In genomic region chr5:66168462-66169098, GRCm38 (mm10) we compare ENCODE assay signal across 28 mouse cellular contexts. TPM values are rescaled to one million over a fixed set of nuclear protein-coding genes. Genes with fewer than 3 reads are reported as not detected.
DNase-seq lines count a peak whose midpoint lies in the region; ATAC-seq and TF ChIP-seq lines count a peak whose summit lies in the region.
"Had no signal": no experiment of that assay in that cellular context is flagged by ENCODE, and none has a peak within 500 bp of the region (broad histone marks: within the 10 kb centered on the region; RNA-seq: fewer than 3 reads in every experiment).

No protein-coding gene starts in this region.

- ATAC-seq in frontal cortex, adult (ENCODE audit: low TSS enrichment): peak; percentile 46
- no peak for ATAC-seq in kidney, embryonic 16.5 days (ENCODE audit: low FRiP score, low TSS enrichment)
- ATAC-seq: forebrain, embryonic 13.5 days; forebrain, embryonic 16.5 days; hindbrain, postnatal 0 days; intestine, postnatal 0 days; Patski had no signal

- 88% methylated on average over 8 of the region's 8 CpGs for WGBS in kidney, embryonic 16.5 days

- H3K27ac ChIP-seq in CH12.LX (ENCODE audit: insufficient read depth, low read depth): peak overlapping the region; percentile 31; the same call in 1 of the 2 replicates
- H3K27ac ChIP-seq in kidney, embryonic 16.5 days (ENCODE audit: low read length): no peak overlapping the region
- H3K27ac ChIP-seq: forebrain, embryonic 10.5 days; forebrain, embryonic 13.5 days; heart, embryonic 10.5 days; heart, embryonic 13.5 days; hindbrain, embryonic 14.5 days; hindbrain, postnatal 0 days had no signal

- TF ChIP-seq RAD21 in CH12.LX (IDR thresholded peaks at IDR 0.05; ENCODE audit: low read depth, low read length): no peak

- no peak overlapping the region for H3K4me3 ChIP-seq in CH12.LX (replicated peaks in 1 of 3; ENCODE audit: low read depth in 2 of 3, low read length in 2 of 3, poor library complexity in 1 of 3)
- H3K4me3 ChIP-seq in kidney, embryonic 16.5 days (ENCODE audit: low read length): no peak overlapping the region
- H3K4me3 ChIP-seq: forebrain, embryonic 10.5 days; forebrain, embryonic 13.5 days; heart, embryonic 10.5 days; heart, embryonic 13.5 days had no signal

- dilution Hi-C loops in CH12.LX (cut with MboI; ENCODE audit: extremely low pct_ligation_motif_present, extremely low pct_unique_long_range_greater_than_20kb, low sequenced_read_pairs): no loop called here

- H3K36me3 ChIP-seq in CH12.LX (replicated peaks in 1 of 2; ENCODE audit: control insufficient read depth in 1 of 2, insufficient read depth in 1 of 2, low read length in 1 of 2): no peaks in the 10 kb centered on the region
- no peaks in the 10 kb centered on the region for H3K36me3 ChIP-seq in kidney, embryonic 16.5 days (ENCODE audit: insufficient read depth, low read length)
- H3K36me3 ChIP-seq: forebrain, embryonic 10.5 days; G1E; heart, embryonic 10.5 days; heart, embryonic 13.5 days had no signal

- in situ Hi-C loops in CH12.LX (cut with MboI; ENCODE audit: low pct_ligation_motif_present, low pct_unique_long_range_greater_than_20kb, low sequenced_read_pairs): no loop called here

- H3K4me2 ChIP-seq in CH12.LX (ENCODE audit: insufficient read depth, low read depth, poor library complexity, severe bottlenecking): no peak overlapping the region
- no peak overlapping the region for H3K4me2 ChIP-seq in kidney, embryonic 16.5 days (replicated peaks; ENCODE audit: low read depth, low read length)
- H3K4me2 ChIP-seq: forebrain, embryonic 13.5 days; heart, embryonic 13.5 days; hindbrain, embryonic 14.5 days had no signal

- H3K27me3 ChIP-seq in CH12.LX (replicated peaks): no peaks in the 10 kb centered on the region
- no peaks in the 10 kb centered on the region for H3K27me3 ChIP-seq in kidney, embryonic 16.5 days (ENCODE audit: insufficient read depth, low read length)
- H3K27me3 ChIP-seq: forebrain, embryonic 13.5 days; heart, embryonic 13.5 days; Patski had no signal

- no peaks in the 10 kb centered on the region for H3K79me2 ChIP-seq in CH12.LX (replicated peaks; ENCODE audit: control insufficient read depth, extremely low read depth, insufficient read depth, poor library complexity, severe bottlenecking)

- no peak for TF ChIP-seq CTCF in CH12.LX (conservative IDR thresholded peaks at IDR 0.05 in 1 of 2, IDR thresholded peaks at IDR 0.05 in 1 of 2; ENCODE audit: low read depth in 2 of 2, low read length in 2 of 2)

- peaks cover 2% of the 10 kb centered on the region for H3K9me3 ChIP-seq in CH12.LX (replicated peaks; ENCODE audit: low read length)
- H3K9me3 ChIP-seq in kidney, embryonic 16.5 days (ENCODE audit: low read length): no peaks in the 10 kb centered on the region
- H3K9me3 ChIP-seq: forebrain, embryonic 10.5 days; forebrain, embryonic 13.5 days; heart, embryonic 10.5 days; heart, embryonic 13.5 days had no signal

- H3K9ac ChIP-seq in CH12.LX (ENCODE audit: insufficient read depth, low read depth): peak overlapping the region; percentile 2; the same call in 1 of the 2 replicates
- H3K9ac ChIP-seq in kidney, embryonic 16.5 days (replicated peaks; ENCODE audit: low read length): no peak overlapping the region
- H3K9ac ChIP-seq: forebrain, embryonic 13.5 days; heart, embryonic 13.5 days; hindbrain, embryonic 14.5 days had no signal

- H3K4me1 ChIP-seq in CH12.LX (ENCODE audit: control insufficient read depth in 1 of 2, insufficient read depth in 2 of 2): peaks cover 6 to 27% of the 10 kb centered on the region in 2 experiments
- peaks cover 8% of the 10 kb centered on the region; the same call in 1 of the 2 replicates for H3K4me1 ChIP-seq in kidney, embryonic 16.5 days (ENCODE audit: insufficient read depth, low read length)
- H3K4me1 ChIP-seq: forebrain, embryonic 13.5 days had no signal

- TF ChIP-seq EP300 in CH12.LX (IDR thresholded peaks at IDR 0.05; ENCODE audit: low read length): no peak

- DNase-seq in frontal cortex, postnatal 14 days (ENCODE audit: low spot score in 2 of 2): no peak
- peak; percentile 29 for DNase-seq in 3T3-L1 (ENCODE audit: low read depth, low spot score)
- peak; percentile 21 for DNase-seq in CH12.LX (ENCODE audit: extremely low read depth)
- peak; percentile 65 for DNase-seq in induced T-regulatory cell, adult 2 months (ENCODE audit: low read depth)
- DNase-seq in gastrocnemius, postnatal 36 days: no peak
- DNase-seq in cerebellum, postnatal 25 days: no peak
- DNase-seq: adrenal gland, adult 2 months; adrenal gland, postnatal 14 days; cerebellum, adult 18-20 months; cerebellum, adult 9-10 months; cerebellum, postnatal 36 days; gastrocnemius, postnatal 25 days; heart, adult 18-20 months; heart, postnatal 14 days; heart, postnatal 4 days; kidney, adult 2 months had no signal

- intact Hi-C loops in gastrocnemius, postnatal 36 days (cut with DNase I): no loop called here

- no peak for TF ChIP-seq POLR2A in CH12.LX (IDR thresholded peaks at IDR 0.05; ENCODE audit: low read depth, low read length)

TF ChIP-seq in CH12.LX, 34 proteins besides CTCF, POLR2A, EP300 and RAD21:
- no peak for TF ChIP-seq MAZ (IDR thresholded peaks at IDR 0.05; ENCODE audit: low read depth, low read length)
- no peak for TF ChIP-seq TBP (conservative IDR thresholded peaks at IDR 0.05; ENCODE audit: low read depth, low read length)
- TF ChIP-seq ZNF384 (IDR thresholded peaks at IDR 0.05; ENCODE audit: low read depth, low read length): peak; percentile 69
- no peak for TF ChIP-seq CHD2 (IDR thresholded peaks at IDR 0.05; ENCODE audit: low read length)
TF ChIP-seq in CH12.LX: peak in this region for 1.

RNA-seq across cellular contexts. Expression of gene Rbm47, which starts 4.3 kb away (rescaled TPM):
- total RNA-seq in CH12.LX (2012; rRNA removed) (9.2 and 11.3 TPM in 2 replicates), CH12.LX (2014; rRNA removed) (0.08 and 0.43 TPM in 2 replicates)
- 0.91 and 1.1 TPM in 2 replicates for polyA plus RNA-seq in CH12.LX (2012; ENCODE audit: insufficient read length, low read depth)
- under 1 TPM; 0.47 to 0.71 TPM for total RNA-seq in gastrocnemius, postnatal 36 days (2021)
- 75.0 and 85.6 TPM in 2 replicates for polyA plus RNA-seq in kidney, embryonic 16.5 days (2015; fragmentation: Nextera tagmentation; extraction: Ambion mirVana)
- polyA plus RNA-seq: G1E had no signal

Comparison
In these comparisons a context has a peak if more than half of its experiments do, and no peak if none do; other contexts are left out.
1. DNase-seq: peak in 3T3-L1 (single experiment), CH12.LX (single experiment) and induced T-regulatory cell, adult 2 months (single experiment); none in frontal cortex, postnatal 14 days (0 of 2), gastrocnemius, postnatal 36 days (0 of 2) and cerebellum, postnatal 25 days (0 of 2).